Mouse (Mus musculus) cerebellum, adult 2 months (tissue): ENCODE measurements at regions not wholly inside any gene's neighbourhood (a gene's known extent, or its start where the extent isn't known, plus 50 kb on each side); places are given as distances from the start of the nearest gene placed in this dataset.

Experiments used
- CTCF ChIP-seq: fragments of 200-500 bp; IDR thresholded peaks from 2 replicates; pipeline ENCODE4 v1.5.1; 2011; ENCODE audit warnings: low read depth, mild to moderate bottlenecking, control low read depth, low read length, moderate library complexity, borderline replicate concordance; ENCODE audit not compliant: insufficient read depth
- POLR2A ChIP-seq: fragments of 200-500 bp; IDR thresholded peaks from 2 replicates; pipeline ENCODE4 v1.6.1; 2011; ENCODE audit warnings: low read length, control low read depth, borderline replicate concordance; ENCODE audit not compliant: insufficient read depth

DNA sequence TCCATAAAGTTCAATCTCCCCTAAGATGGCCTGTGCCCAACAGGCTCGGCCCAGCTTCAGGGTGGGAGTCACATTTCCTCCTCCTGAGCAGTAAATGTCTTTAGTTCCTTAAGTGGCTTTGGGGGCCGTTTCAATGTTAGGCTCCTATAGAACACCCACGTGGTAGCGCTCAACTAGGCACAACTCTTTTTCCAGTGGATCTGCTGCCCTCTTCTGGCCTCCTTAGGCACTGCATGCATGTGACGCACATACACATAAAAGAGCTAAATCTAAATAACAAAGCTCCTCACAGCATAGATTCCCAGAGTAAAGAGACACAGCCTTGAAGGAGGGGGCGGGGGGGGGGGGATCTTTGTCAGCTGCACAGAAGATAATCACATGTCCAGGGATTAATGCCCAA is 233.6 kb downstream of the Agtpbp1 start:
- TF ChIP-seq CTCF (no peak), POLR2A (no peak)
